Mouse (Mus musculus): Measurements from ENCODE around the gene Isy1. TPM values are rescaled to one million over a fixed set of nuclear protein-coding genes. Genes with fewer than 3 reads are reported as not detected.

The Isy1 gene
- polyA plus RNA-seq, 1 experiment from 2014 or later = 84.8 TPM

GRCm38 (mm10) chr6:87857071-87857470, 18.5 kb upstream of the Isy1 start:
- no peak for DNase-seq (ENCODE audit: low spot score)
- no peak overlapping the region for H3K4me3 ChIP-seq (ENCODE audit: low read depth, low read length)
- 46% methylated on average over 1 of the region's 1 CpGs for WGBS
- ATAC-seq (replicated peaks; ENCODE audit: low FRiP score) = no peak
- H3K4me2 ChIP-seq = no peak overlapping the region
- H3K27me3 ChIP-seq (replicated peaks; ENCODE audit: control insufficient read depth, insufficient read depth, low read length) = no peaks in the 10 kb centered on the region
- H3K36me3 ChIP-seq (ENCODE audit: control insufficient read depth, insufficient read depth, low read length) = no peaks in the 10 kb centered on the region
- H3K27ac ChIP-seq (ENCODE audit: low read depth, low read length) = no peak overlapping the region
- H3K4me1 ChIP-seq (replicated peaks; ENCODE audit: control insufficient read depth, insufficient read depth, low read length) = no peaks in the 10 kb centered on the region
- H3K9ac ChIP-seq (ENCODE audit: low read depth, low read length) = no peak overlapping the region
- H3K9me3 ChIP-seq (ENCODE audit: control insufficient read depth, low read length) = no peaks in the 10 kb centered on the region

DNA sequence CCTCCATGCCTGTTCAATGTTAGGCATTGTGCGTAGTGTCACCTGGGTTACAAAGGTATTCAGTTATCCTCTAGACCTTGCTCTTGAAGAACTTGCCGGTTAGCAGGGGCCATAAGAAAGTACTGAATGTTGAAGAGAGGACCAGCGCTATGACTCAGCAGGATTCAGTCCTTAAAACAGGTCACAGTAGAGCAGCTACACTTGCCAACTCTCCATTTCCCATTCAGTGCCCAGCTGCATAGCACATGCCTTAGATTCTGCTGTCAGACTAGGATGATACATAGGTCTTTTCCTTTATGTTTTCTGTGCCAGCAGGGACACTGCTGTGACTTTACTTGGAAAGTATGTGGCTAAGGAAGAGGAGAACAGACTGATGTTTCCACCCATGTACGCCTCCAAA, 14.8 kb upstream of the Isy1 start:
- 82% methylated on average over 4 of the region's 4 CpGs for WGBS
- Histone ChIP-seq H3K27me3 (replicated peaks; ENCODE audit: control insufficient read depth, insufficient read depth, low read length) (no peaks in the 10 kb centered on the region), H3K4me1 (replicated peaks; ENCODE audit: control insufficient read depth, insufficient read depth, low read length) (peaks cover 2% of the 10 kb centered on the region), H3K27ac (ENCODE audit: low read depth, low read length) (no peak overlapping the region), H3K36me3 (ENCODE audit: control insufficient read depth, insufficient read depth, low read length) (0 out of 2 replicates have a peak, but pooled peaks cover 2% of the 10 kb centered on the region), H3K9me3 (ENCODE audit: control insufficient read depth, low read length) (no peaks in the 10 kb centered on the region), H3K9ac (ENCODE audit: low read depth, low read length) (no peak overlapping the region), H3K4me2 (no peak overlapping the region), H3K4me3 (ENCODE audit: low read depth, low read length) (no peak overlapping the region)
- no peak for ATAC-seq (replicated peaks; ENCODE audit: low FRiP score)
- DNase-seq (ENCODE audit: low spot score) = no peak

DNA sequence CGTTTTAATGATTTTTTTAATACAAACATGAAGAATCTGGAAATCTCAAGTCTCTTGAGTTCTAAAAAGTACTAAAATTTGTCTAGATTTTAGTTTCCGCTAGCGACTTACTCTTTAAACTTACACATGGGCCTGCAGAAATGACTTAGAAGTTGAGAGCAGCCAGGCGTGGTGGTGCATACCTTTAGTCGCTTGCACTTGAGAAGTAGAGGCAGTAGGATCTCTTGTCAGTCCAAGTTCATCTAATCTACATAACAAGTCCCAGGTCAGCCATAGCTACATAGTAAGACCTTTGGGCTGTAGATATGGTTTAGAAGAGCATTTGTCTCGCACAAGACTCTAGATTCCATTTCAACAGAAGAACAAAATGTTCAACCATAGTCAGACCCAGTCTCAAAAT, 13.3 kb upstream of the Isy1 start:
- Histone ChIP-seq H3K4me1 (replicated peaks; ENCODE audit: control insufficient read depth, insufficient read depth, low read length) (peaks cover 16% of the 10 kb centered on the region), H3K36me3 (ENCODE audit: control insufficient read depth, insufficient read depth, low read length) (peaks cover 14% of the 10 kb centered on the region), H3K9me3 (ENCODE audit: control insufficient read depth, low read length) (no peaks in the 10 kb centered on the region), H3K27me3 (replicated peaks; ENCODE audit: control insufficient read depth, insufficient read depth, low read length) (no peaks in the 10 kb centered on the region), H3K4me3 (ENCODE audit: low read depth, low read length) (peak overlapping the region; percentile 99; the same call in 1 of the 2 replicates), H3K27ac (ENCODE audit: low read depth, low read length) (peak overlapping the region; percentile 19; the same call in 1 of the 2 replicates), H3K4me2 (peak overlapping the region; percentile 91), H3K9ac (ENCODE audit: low read depth, low read length) (no peak overlapping the region)
- no peak for DNase-seq (ENCODE audit: low spot score)
- WGBS = 76% methylated on average over 6 of the region's 6 CpGs
- no peak for ATAC-seq (replicated peaks; ENCODE audit: low FRiP score)

- peak; percentile 95 for ATAC-seq (replicated peaks; ENCODE audit: low FRiP score)
- Histone ChIP-seq H3K4me3 (ENCODE audit: low read depth, low read length) (peak within 1 kb of the TSS; percentile 99), H3K9ac (ENCODE audit: low read depth, low read length) (peak within 1 kb of the TSS; percentile 100), H3K36me3 (ENCODE audit: control insufficient read depth, insufficient read depth, low read length) (peaks cover 14% of the 10 kb centered on the region), H3K4me2 (peak within 1 kb of the TSS; percentile 91), H3K27me3 (replicated peaks; ENCODE audit: control insufficient read depth, insufficient read depth, low read length) (no peaks in the 10 kb centered on the region), H3K4me1 (replicated peaks; ENCODE audit: control insufficient read depth, insufficient read depth, low read length) (peaks cover 17% of the 10 kb centered on the region), H3K27ac (ENCODE audit: low read depth, low read length) (peak within 1 kb of the TSS; percentile 95), H3K9me3 (ENCODE audit: control insufficient read depth, low read length) (no peaks in the 10 kb centered on the region)
- peak; percentile 95 for DNase-seq (ENCODE audit: low spot score)
- under 1% methylated on average over 55 of the region's 55 CpGs for WGBS
These were observed 12.5 kb upstream of the Isy1 start, which contains the start of gene Cnbp for GRCm38 (mm10) chr6:87850900-87851614. TSS of gene Cnbp (minus strand) at chr6:87851106.

DNA sequence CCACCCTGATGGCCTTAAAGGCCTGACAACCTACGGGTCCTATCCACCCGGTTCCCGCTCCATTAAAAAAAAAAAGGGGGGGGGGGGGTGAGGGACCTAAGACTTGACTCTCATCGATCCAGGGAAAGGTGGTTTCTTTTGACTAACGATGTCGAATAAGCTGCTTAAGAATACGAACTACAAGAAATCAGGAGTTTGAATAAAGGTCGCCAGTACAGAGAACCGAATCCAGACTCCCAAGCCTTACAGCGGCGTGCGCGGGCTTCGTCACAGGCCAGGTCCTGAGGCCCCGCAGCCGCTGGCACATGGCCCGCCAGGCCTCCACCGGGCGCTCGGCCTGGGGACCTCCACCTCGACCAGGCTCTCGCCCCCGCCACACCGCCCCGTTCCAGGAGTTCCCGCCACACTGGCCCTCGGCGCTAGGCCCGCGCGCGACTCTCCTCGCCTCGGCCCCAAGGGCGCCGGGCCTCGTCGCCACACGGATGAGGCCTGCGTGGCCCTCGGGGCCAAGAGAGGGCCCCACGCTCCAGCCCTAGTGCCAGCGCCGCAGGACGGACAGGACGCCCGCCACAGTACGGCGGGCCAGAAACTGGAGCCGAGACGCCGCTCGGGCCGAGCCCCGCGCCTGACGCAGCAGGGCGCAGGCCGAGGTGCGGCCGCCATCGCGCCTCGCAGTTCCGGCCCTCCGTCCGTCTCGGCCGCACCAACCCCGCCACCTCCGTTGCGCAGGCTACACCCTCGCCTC, 11.7 kb upstream of the Isy1 start:
- Histone ChIP-seq H3K27ac (ENCODE audit: low read depth, low read length) (peak overlapping the region; percentile 95), H3K27me3 (replicated peaks; ENCODE audit: control insufficient read depth, insufficient read depth, low read length) (no peaks in the 10 kb centered on the region), H3K9ac (ENCODE audit: low read depth, low read length) (peak overlapping the region; percentile 100), H3K4me2 (peak overlapping the region; percentile 91), H3K4me1 (replicated peaks; ENCODE audit: control insufficient read depth, insufficient read depth, low read length) (peaks cover 17% of the 10 kb centered on the region), H3K36me3 (ENCODE audit: control insufficient read depth, insufficient read depth, low read length) (peaks cover 18% of the 10 kb centered on the region), H3K9me3 (ENCODE audit: control insufficient read depth, low read length) (no peaks in the 10 kb centered on the region), H3K4me3 (ENCODE audit: low read depth, low read length) (peak overlapping the region; percentile 99)
- peak; percentile 76 for DNase-seq (ENCODE audit: low spot score)
- peak; percentile 56 for ATAC-seq (replicated peaks; ENCODE audit: low FRiP score)
- under 1% methylated on average over 70 of the region's 73 CpGs for WGBS

DNA sequence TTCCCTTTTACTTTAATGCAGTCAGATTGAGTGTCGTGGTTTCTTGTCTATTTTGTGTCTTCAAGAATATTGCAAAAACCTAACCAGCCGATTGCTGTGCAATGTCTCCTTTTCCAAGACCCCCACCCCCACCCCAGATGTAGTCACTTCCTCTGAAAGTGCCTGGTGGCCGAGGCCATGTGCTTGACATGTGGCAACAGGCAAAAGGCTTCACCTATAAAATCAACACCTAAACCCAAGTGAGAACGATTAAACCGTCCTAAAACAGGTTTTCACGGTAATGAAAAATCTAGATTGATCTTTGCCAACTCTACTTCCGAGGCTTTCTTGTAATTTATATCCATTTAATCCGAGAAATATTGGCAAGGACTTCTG, 11.2 kb upstream of the Isy1 start:
- ATAC-seq (replicated peaks; ENCODE audit: low FRiP score) (no peak), DNase-seq (ENCODE audit: low spot score) (peak; percentile 51)
- Histone ChIP-seq H3K9me3 (ENCODE audit: control insufficient read depth, low read length) (no peaks in the 10 kb centered on the region), H3K27me3 (replicated peaks; ENCODE audit: control insufficient read depth, insufficient read depth, low read length) (no peaks in the 10 kb centered on the region), H3K27ac (ENCODE audit: low read depth, low read length) (peak overlapping the region; percentile 95), H3K9ac (ENCODE audit: low read depth, low read length) (peak overlapping the region; percentile 100), H3K4me1 (replicated peaks; ENCODE audit: control insufficient read depth, insufficient read depth, low read length) (peaks cover 17% of the 10 kb centered on the region), H3K4me2 (peak overlapping the region; percentile 91), H3K4me3 (ENCODE audit: low read depth, low read length) (peak overlapping the region; percentile 99), H3K36me3 (ENCODE audit: control insufficient read depth, insufficient read depth, low read length) (peaks cover 23% of the 10 kb centered on the region)
- 0% methylated on average over 8 of the region's 8 CpGs for WGBS

DNA sequence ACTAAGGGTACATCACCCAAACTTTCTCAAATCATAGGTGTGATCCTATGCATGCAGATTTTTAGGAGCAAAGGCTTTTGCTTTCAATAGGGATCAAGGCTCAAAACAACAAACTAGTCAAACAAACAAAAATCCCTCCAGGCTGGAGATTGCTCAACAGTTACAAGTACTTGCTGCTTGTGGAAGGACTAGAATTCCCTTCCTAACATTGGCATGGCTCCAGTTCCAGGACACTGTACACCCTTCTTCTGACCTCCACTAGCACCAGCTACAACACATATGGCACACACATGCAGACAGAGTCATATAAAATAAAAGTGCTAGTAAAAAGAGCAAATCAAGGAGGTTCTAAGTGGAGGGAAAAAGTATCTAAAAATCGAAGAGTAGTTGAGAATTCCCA, 8.2 kb upstream of the Isy1 start:
- H3K9ac ChIP-seq (ENCODE audit: low read depth, low read length) = peak overlapping the region; percentile 34; the same call in 1 of the 2 replicates
- peak overlapping the region; percentile 91 for H3K4me2 ChIP-seq
- 0 out of 2 replicates have a peak overlapping the region, but pooled peaks have one; percentile 11 for H3K27ac ChIP-seq (ENCODE audit: low read depth, low read length)
- DNase-seq (ENCODE audit: low spot score) = no peak
- H3K9me3 ChIP-seq (ENCODE audit: control insufficient read depth, low read length) = no peaks in the 10 kb centered on the region
- H3K27me3 ChIP-seq (replicated peaks; ENCODE audit: control insufficient read depth, insufficient read depth, low read length) = no peaks in the 10 kb centered on the region
- no peak overlapping the region for H3K4me3 ChIP-seq (ENCODE audit: low read depth, low read length)
- WGBS = 85% methylated on average over 1 of the region's 1 CpGs
- peaks cover 45% of the 10 kb centered on the region for H3K36me3 ChIP-seq (ENCODE audit: control insufficient read depth, insufficient read depth, low read length)
- no peak for ATAC-seq (replicated peaks; ENCODE audit: low FRiP score)
- peaks cover 17% of the 10 kb centered on the region for H3K4me1 ChIP-seq (replicated peaks; ENCODE audit: control insufficient read depth, insufficient read depth, low read length)

- Histone ChIP-seq H3K27me3 (replicated peaks; ENCODE audit: control insufficient read depth, insufficient read depth, low read length) (no peaks in the 10 kb centered on the region), H3K36me3 (ENCODE audit: control insufficient read depth, insufficient read depth, low read length) (peaks cover 46% of the 10 kb centered on the region), H3K9me3 (ENCODE audit: control insufficient read depth, low read length) (no peaks in the 10 kb centered on the region), H3K27ac (ENCODE audit: low read depth, low read length) (no peak overlapping the region), H3K4me2 (no peak overlapping the region), H3K4me1 (replicated peaks; ENCODE audit: control insufficient read depth, insufficient read depth, low read length) (peaks cover 17% of the 10 kb centered on the region), H3K9ac (ENCODE audit: low read depth, low read length) (no peak overlapping the region), H3K4me3 (ENCODE audit: low read depth, low read length) (no peak overlapping the region)
- WGBS = 89% methylated on average over 13 of the region's 13 CpGs
- no peak for DNase-seq (ENCODE audit: low spot score)
- no peak for ATAC-seq (replicated peaks; ENCODE audit: low FRiP score)
These were observed 6.6 kb upstream of the Isy1 start for GRCm38 (mm10) chr6:87845031-87845695.

Measured in liver, embryonic 11.5 days (tissue).